Mouse (Mus musculus) MEL (cell line): ENCODE measurements around the gene Slc13a3. TPM values are rescaled to one million over a fixed set of nuclear protein-coding genes. Genes with fewer than 3 reads are reported as not detected.

Experiments used
- DNase-seq: peaks from one replicate; pipeline ENCODE4 v3.0.0; 2011; ENCODE audit warnings: low read depth, low spot score
- H3K27ac ChIP-seq: 2 replicates; pipeline ENCODE4 v1.5.1; 2012; ENCODE audit warnings: low read depth, mild to moderate bottlenecking, control low read depth, low read length, moderate library complexity; ENCODE audit not compliant: control insufficient read depth
- H3K27me3 ChIP-seq, 2 experiments: fragments of 150-350 bp in 1 of 2; sonication (generic) in 1 of 2; 2 replicates each; pipeline ENCODE4 v1.6.1; 2012; ENCODE audit warnings: low read length in 2 of 2, mild to moderate bottlenecking in 2 of 2, improper control_type of control experiment in 1 of 2, moderate library complexity in 1 of 2; ENCODE audit not compliant: insufficient read depth in 2 of 2, control insufficient read depth in 1 of 2
- H3K36me3 ChIP-seq, 2 experiments: 2 replicates each; pipeline ENCODE4 v1.6.1; 2012 to 2014; ENCODE audit warnings: low read length in 2 of 2, improper control_type of control experiment in 1 of 2, inconsistent platforms in 1 of 2, mild to moderate bottlenecking in 1 of 2; ENCODE audit not compliant: insufficient read depth in 2 of 2, control insufficient read depth in 1 of 2
- H3K4me1 ChIP-seq, 2 experiments: fragments of 150-350 bp in 1 of 2; sonication (generic) in 1 of 2; 2 replicates each; pipeline ENCODE4 v1.6.1; 2012; ENCODE audit warnings: low read length in 2 of 2, improper control_type of control experiment in 1 of 2, mild to moderate bottlenecking in 1 of 2; ENCODE audit not compliant: insufficient read depth in 2 of 2, control insufficient read depth in 1 of 2
- H3K4me3 ChIP-seq, 2 experiments: fragments of 150-350 bp in 1 of 2; sonication (generic) in 1 of 2; 2 replicates each; pipeline ENCODE4 v1.5.1; 2012; ENCODE audit warnings: low read depth in 2 of 2, low read length in 2 of 2, mild to moderate bottlenecking in 2 of 2, moderate library complexity in 2 of 2, control low read depth in 1 of 2, improper control_type of control experiment in 1 of 2; ENCODE audit not compliant: control insufficient read depth in 1 of 2, insufficient read depth in 1 of 2
- H3K79me2 ChIP-seq: 2 replicates; pipeline ENCODE4 v1.6.1; 2012; ENCODE audit warnings: mild to moderate bottlenecking, low read length, moderate library complexity; ENCODE audit not compliant: control insufficient read depth, poor library complexity, insufficient read depth
- H3K9ac ChIP-seq: 2 replicates; pipeline ENCODE4 v1.6.1; 2012; ENCODE audit warnings: low read depth, mild to moderate bottlenecking, control low read depth, low read length, moderate library complexity; ENCODE audit not compliant: control insufficient read depth, poor library complexity, severe bottlenecking
- H3K9me3 ChIP-seq: fragments of 150-350 bp; sonication (generic); replicated peaks from 2 replicates; pipeline ENCODE4 v1.6.1; 2012; ENCODE audit warnings: mild to moderate bottlenecking, low read length, improper control_type of control experiment, moderate library complexity; ENCODE audit not compliant: insufficient read depth
- CHD2 ChIP-seq: IDR thresholded peaks from 2 replicates; pipeline ENCODE4 v1.6.1; 2011; ENCODE audit warnings: low read length, improper control_type of control experiment
- CTCF ChIP-seq, 3 experiments: IDR thresholded peaks in 2 of 3; conservative IDR thresholded peaks in 1 of 3; 2 replicates each; pipeline ENCODE4 v1.5.1; 2011 to 2012; ENCODE audit warnings: low read length in 3 of 3, low read depth in 2 of 3, mild to moderate bottlenecking in 2 of 3, improper control_type of control experiment in 1 of 3, inconsistent platforms in 1 of 3, mixed read lengths in 1 of 3, moderate library complexity in 1 of 3; ENCODE audit not compliant: control insufficient read depth in 1 of 3, insufficient read depth in 1 of 3, poor library complexity in 1 of 3, severe bottlenecking in 1 of 3
- JUND ChIP-seq: IDR thresholded peaks from 2 replicates; pipeline ENCODE4 v1.6.1; 2011; ENCODE audit warnings: low read depth, mild to moderate bottlenecking, improper control_type of control experiment, low read length
- KAT2A ChIP-seq: conservative IDR thresholded peaks from 2 replicates; pipeline ENCODE4 v1.6.1; 2012; ENCODE audit warnings: low read depth, low read length, improper control_type of control experiment, inconsistent platforms
- MAX ChIP-seq: IDR thresholded peaks from 2 replicates; pipeline ENCODE4 v1.6.1; 2011; ENCODE audit warnings: low read length, improper control_type of control experiment
- MEF2A ChIP-seq: IDR thresholded peaks from 2 replicates; pipeline ENCODE4 v1.6.1; 2014; ENCODE audit warnings: low read depth, mild to moderate bottlenecking, inconsistent platforms, low read length, improper control_type of control experiment; ENCODE audit not compliant: poor library complexity, insufficient replicate concordance, severe bottlenecking; ENCODE audit errors: extremely low read depth
- MXI1 ChIP-seq: IDR thresholded peaks from 2 replicates; pipeline ENCODE4 v1.6.1; 2011; ENCODE audit warnings: mild to moderate bottlenecking, low read depth, low read length, improper control_type of control experiment
- NRF1 ChIP-seq: IDR thresholded peaks from 2 replicates; pipeline ENCODE4 v1.6.1; 2014; ENCODE audit warnings: low read depth, mild to moderate bottlenecking, inconsistent platforms, low read length, improper control_type of control experiment, moderate library complexity; ENCODE audit not compliant: poor library complexity, insufficient read depth, severe bottlenecking
- POLR2A ChIP-seq, 2 experiments: IDR thresholded peaks; 2 replicates each; pipeline ENCODE4 v1.6.1; 2011 to 2012; ENCODE audit warnings: low read length in 2 of 2, mild to moderate bottlenecking in 2 of 2, control low read depth in 1 of 2, improper control_type of control experiment in 1 of 2, low read depth in 1 of 2, moderate library complexity in 1 of 2; ENCODE audit not compliant: control insufficient read depth in 1 of 2, insufficient read depth in 1 of 2, poor library complexity in 1 of 2
- RAD21 ChIP-seq: IDR thresholded peaks from 2 replicates; pipeline ENCODE4 v1.6.1; 2011; ENCODE audit warnings: mild to moderate bottlenecking, low read depth, low read length, improper control_type of control experiment
- SIN3A ChIP-seq: IDR thresholded peaks from 2 replicates; pipeline ENCODE4 v1.6.1; 2012; ENCODE audit warnings: low read length, improper control_type of control experiment, inconsistent platforms
- TAL1 ChIP-seq: IDR thresholded peaks from 2 replicates; pipeline ENCODE4 v1.6.1; 2012; ENCODE audit warnings: mild to moderate bottlenecking, inconsistent platforms, low read length, moderate library complexity, mixed read lengths
- TBP ChIP-seq: IDR thresholded peaks from 2 replicates; pipeline ENCODE4 v1.8.0; 2011; ENCODE audit warnings: low read depth, low read length, improper control_type of control experiment
- TCF12 ChIP-seq: IDR thresholded peaks from 2 replicates; pipeline ENCODE4 v1.6.1; 2014; ENCODE audit warnings: low read depth, mild to moderate bottlenecking, inconsistent platforms, low read length, improper control_type of control experiment, moderate library complexity
- USF1 ChIP-seq: IDR thresholded peaks from 2 replicates; pipeline ENCODE4 v1.6.1; 2014; ENCODE audit warnings: low read depth, mild to moderate bottlenecking, inconsistent platforms, low read length, improper control_type of control experiment, moderate library complexity
- ZC3H11A ChIP-seq: IDR thresholded peaks from 2 replicates; pipeline ENCODE4 v1.6.1; 2012; ENCODE audit warnings: low read depth, mild to moderate bottlenecking, inconsistent platforms, low read length, improper control_type of control experiment
- ZMIZ1 ChIP-seq: IDR thresholded peaks from 2 replicates; pipeline ENCODE4 v1.6.1; 2012; ENCODE audit warnings: low read depth, mild to moderate bottlenecking, inconsistent platforms, low read length, improper control_type of control experiment, moderate library complexity
- ZNF384 ChIP-seq: IDR thresholded peaks from 2 replicates; pipeline ENCODE4 v1.6.1; 2012; ENCODE audit warnings: low read depth, mild to moderate bottlenecking, inconsistent platforms, low read length, improper control_type of control experiment
- polyA plus RNA-seq, 2 experiments: library from polyadenylated mRNA; stranded (reverse) in 1 of 2; unstranded in 1 of 2; fragments of >175 nt in 1 of 2; fragments of >200 nt in 1 of 2; gene quantifications; 2 replicates each; pipeline versions ENCODE4 v1.2.1 to v1.2.4; 2012; ENCODE audit warnings: low replicate concordance in 2 of 2, low read depth in 1 of 2; ENCODE audit not compliant: insufficient read length in 2 of 2, insufficient read depth in 1 of 2, missing spikeins in 1 of 2
- total RNA-seq: library from RNA; depleted of rRNA; stranded (reverse); fragments of 300-350 nt; gene quantifications from 2 replicates; pipeline ENCODE4 v1.2.3, GENCODE M21; 2012

The Slc13a3 gene
- total and polyA plus RNA-seq, 3 experiments = not detected

DNA sequence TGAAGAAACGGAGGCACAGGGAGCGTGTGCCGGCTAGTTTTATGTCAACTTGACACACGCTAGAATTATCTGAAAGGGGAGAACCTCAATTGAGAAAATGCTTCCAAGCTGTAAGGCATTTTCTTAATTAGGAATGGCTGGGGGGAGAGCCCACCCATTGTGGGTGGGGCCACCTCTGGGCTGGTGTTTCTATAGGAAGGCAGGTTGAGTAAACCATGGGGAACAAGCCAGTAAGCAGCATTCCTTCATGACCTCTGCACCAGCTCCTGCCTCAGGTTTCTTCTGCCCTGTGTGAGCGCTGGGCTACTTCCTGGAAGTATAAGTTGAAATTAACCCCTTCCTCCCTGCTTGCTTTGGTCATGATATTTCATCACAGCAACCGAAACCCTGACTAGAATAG, 57.2 kb downstream of the Slc13a3 start:
- Histone ChIP-seq H3K27me3 (no peaks in the 10 kb centered on the region), H3K4me3 (no peak overlapping the region)

DNA sequence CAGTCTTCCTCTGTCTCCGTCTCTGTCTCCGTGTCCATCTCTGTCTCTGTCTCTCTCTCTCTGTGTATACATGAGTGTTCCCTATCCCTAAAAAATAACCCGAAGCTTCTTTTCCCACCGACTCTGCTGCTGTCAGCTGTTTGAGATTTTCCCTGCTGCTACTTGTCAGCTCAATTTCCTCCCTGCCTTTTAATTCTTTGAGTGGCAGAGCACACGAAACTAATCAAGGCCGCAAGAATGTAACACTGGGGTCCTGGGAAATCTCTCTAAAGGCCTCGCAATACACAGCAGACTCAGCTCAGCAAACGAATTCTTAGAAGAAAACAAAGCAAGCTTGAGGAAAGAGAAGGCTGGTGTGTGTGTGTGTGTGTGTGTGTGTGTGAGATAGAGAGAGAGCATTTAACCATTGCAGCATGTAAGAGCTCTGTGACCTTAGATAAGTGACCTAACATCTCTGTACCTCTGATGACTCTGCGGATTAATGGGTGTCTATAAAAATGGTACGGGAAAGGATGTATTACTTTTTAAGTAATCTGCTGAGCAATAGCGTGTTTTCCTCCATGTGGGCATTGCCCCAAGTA, 57.8 kb downstream of the Slc13a3 start:
- Histone ChIP-seq H3K27me3 (no peaks in the 10 kb centered on the region), H3K4me3 (no peak overlapping the region), H3K9me3 (no peaks in the 10 kb centered on the region)
- no peak for DNase-seq
- TF ChIP-seq SIN3A (no peak), RAD21 (no peak), ZNF384 (no peak), CHD2 (no peak), MXI1 (no peak), ZC3H11A (no peak), POLR2A (IDR thresholded peaks at IDR 0.05; ENCODE audit: control insufficient read depth in 1 of 2, insufficient read depth in 1 of 2, low read depth in 1 of 2, low read length in 2 of 2, poor library complexity in 1 of 2) (no peak), USF1 (no peak), ZMIZ1 (no peak)
- TF ChIP-seq, all 39 proteins: peak for 0
- H3K27ac ChIP-seq = no peak overlapping the region
- H3K36me3 ChIP-seq = no peaks in the 10 kb centered on the region
- no peaks in the 10 kb centered on the region for H3K4me1 ChIP-seq
- H3K79me2 ChIP-seq = no peaks in the 10 kb centered on the region
- H3K9ac ChIP-seq = no peak overlapping the region

More for the DNA sequence above, 57.2 kb downstream of the Slc13a3 start:
- no peak for DNase-seq
- no peak overlapping the region for H3K27ac ChIP-seq
- no peaks in the 10 kb centered on the region for H3K4me1 ChIP-seq
- TF ChIP-seq ZC3H11A = no peak
- TF ChIP-seq MAX = no peak
- TF ChIP-seq JUND = no peak
- no peak for TF ChIP-seq KAT2A
- no peak for TF ChIP-seq MEF2A
- TF ChIP-seq SIN3A = no peak
- TF ChIP-seq TCF12 = no peak
- no peak for TF ChIP-seq CHD2
- no peak overlapping the region for H3K9ac ChIP-seq
- H3K9me3 ChIP-seq = no peaks in the 10 kb centered on the region
- no peaks in the 10 kb centered on the region for H3K79me2 ChIP-seq
- no peaks in the 10 kb centered on the region for H3K36me3 ChIP-seq

DNA sequence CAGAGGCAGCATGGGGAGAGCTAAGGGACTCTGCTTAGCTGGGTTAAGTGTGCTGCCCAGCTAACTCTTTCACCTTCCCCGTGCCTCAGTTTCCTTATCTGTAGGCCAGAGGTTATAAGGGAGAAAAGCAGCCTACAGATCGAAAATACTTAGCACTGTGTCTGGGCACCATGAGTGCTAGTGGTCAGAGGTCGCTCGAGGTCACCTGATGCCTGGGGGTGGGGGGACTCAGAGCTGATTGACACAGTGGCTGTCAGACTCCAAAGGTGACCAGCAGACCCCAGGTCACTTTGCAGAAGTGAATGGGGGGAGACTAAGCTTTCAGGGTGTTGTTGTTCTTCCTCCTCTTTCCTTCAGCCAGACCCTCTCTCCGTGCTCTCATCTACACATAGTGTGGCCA, 58.7 kb downstream of the Slc13a3 start:
- Histone ChIP-seq H3K79me2 (no peaks in the 10 kb centered on the region), H3K4me3 (no peak overlapping the region), H3K9me3 (no peaks in the 10 kb centered on the region), H3K9ac (no peak overlapping the region), H3K4me1 (no peaks in the 10 kb centered on the region), H3K27ac (no peak overlapping the region), H3K36me3 (no peaks in the 10 kb centered on the region), H3K27me3 (no peaks in the 10 kb centered on the region)
- TF ChIP-seq NRF1 (no peak), TBP (no peak), ZC3H11A (no peak), TAL1 (no peak), MXI1 (no peak), ZMIZ1 (no peak), CTCF (IDR thresholded peaks at IDR 0.05 in 2 of 3, conservative IDR thresholded peaks at IDR 0.05 in 1 of 3; ENCODE audit: control insufficient read depth in 1 of 3, insufficient read depth in 1 of 3, low read depth in 2 of 3, low read length in 3 of 3, poor library complexity in 1 of 3, severe bottlenecking in 1 of 3) (no peak)
- no peak for DNase-seq
